Mouse (Mus musculus) liver, postnatal 0 days (tissue): ENCODE results near the gene Snx8.

Experiments
- CTCF ChIP-seq: sonication (generic); IDR thresholded peaks from 2 replicates; pipeline ENCODE4 v1.5.1; 2016; ENCODE audit warnings: antibody characterized with exemption, low read depth
- EP300 ChIP-seq: IDR thresholded peaks from 2 replicates; pipeline ENCODE4 v1.6.1; 2016; ENCODE audit warnings: antibody characterized with exemption, low read depth, mild to moderate bottlenecking

- TF ChIP-seq CTCF (no peak), EP300 (no peak)
Measured at GRCm38 (mm10) chr5:140378121-140378853, 10.8 kb downstream of the Snx8 start.
